Mouse (Mus musculus): Measurements from ENCODE around the gene Sept11.
A peak's percentile ranks its signal among the peaks of the same experiment; 100 is the strongest.

Gene Sept11

DNA sequence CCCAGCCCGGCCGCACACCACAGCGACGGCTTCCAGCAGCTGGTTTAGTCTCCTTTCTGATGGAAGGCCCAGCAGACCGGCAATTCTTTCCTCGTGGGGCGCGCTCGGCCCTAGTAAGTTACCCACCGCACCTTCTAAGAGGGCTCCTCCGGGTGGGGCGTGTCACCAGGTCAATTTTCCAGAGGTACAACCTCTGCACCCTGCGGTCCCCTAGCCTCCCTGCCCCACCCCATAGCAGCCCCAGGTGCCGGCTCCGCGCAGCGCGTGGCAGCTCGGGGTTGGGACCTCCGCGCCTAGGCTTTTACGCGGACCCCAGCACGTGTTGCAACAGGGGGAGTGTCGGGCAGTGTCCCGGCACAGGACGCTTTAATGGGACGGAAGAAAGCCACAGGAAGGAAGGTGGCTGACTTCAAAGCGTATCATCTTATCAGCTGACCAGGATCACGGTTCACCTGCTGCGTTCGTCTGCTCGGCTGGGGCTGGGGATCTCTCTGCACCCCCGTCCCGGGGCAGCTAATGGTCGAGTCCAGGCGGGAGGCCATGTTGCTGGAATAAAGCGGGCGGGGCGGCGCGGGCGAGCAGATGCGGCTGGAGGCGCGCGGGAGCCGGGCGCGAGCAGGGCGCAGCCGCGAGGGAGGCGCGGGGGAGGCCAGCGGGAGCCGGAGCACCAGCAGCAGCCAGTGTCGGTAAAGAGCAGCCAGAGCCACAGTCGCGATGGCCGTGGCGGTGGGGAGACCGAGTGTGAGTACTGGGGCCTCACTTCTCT is at the start of gene Sept11:
Gene Sept11, plus strand, starts transcription at position 581 of the 766 bp plus-strand sequence.
- peak; percentile 93 for DNase-seq

DNA sequence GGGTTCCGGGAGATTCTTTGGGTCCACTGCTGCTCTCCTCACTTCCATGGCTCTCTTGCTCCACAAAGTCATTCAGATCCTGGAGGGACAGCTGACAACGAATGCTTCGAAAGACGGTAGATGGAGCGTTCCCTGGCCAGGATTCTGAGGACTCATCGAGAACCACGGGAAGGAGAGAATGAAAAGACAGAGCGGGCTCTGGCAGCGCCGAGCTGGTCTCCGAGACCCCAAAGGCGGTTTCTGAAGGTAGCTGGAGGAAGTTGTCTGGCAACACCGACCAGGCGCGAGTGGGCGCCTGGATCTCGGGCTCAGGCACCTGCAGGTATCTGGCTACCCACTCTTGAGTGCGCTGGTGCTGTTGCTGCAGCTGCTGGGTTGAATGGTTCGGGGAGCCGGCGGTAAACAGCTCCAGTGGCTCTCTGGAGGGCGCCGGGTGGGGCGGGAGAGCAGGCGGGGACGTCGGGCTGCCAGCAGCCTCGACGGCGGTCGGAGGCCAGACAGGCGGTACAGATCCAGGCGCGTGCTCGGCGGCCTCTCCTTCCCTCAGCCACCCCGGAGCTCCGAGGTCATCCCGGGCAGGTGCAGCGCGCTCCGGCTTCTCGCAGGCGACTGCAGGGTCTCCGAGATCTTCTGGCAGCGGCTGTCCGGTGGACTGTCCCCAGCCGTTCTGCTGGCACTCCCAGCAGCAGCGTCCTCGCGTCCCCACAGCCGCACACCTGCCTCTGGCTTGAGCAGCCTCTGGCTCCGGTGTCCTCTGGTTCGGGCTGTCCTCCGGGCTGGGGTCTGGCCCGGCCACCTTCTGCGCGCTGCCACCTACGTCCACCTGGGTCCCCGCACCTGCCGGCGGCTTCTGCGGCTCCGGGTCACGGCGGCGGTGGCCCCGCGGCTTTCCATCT is 49.3 kb upstream of the Sept11 start:
- DNase-seq: no peak

GRCm38 (mm10) chr5:93044584-93045370 is 48.5 kb upstream of the Sept11 start, which contains the start of gene Sowahb:
Gene Sowahb, minus strand, starts transcription at chr5:93045022.
- peak; percentile 68 for DNase-seq

DNA sequence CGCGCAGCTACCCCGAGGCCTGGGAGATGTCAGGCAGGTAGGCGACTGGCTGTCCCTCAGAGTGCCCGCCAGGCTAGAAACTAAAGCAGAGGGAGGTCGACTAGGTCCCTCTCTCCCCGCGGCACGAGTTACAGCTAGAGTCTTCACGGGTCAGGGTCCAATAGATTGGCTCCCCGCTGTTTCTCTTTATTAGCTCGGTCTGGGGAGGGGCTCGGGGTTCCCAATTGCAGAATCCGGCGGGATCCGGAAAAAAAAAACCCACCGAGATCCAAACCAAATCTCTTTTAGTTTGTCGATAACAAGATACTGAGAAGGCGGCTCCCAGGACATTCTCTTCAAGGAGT is 47.9 kb upstream of the Sept11 start:
- DNase-seq: no peak

DNA sequence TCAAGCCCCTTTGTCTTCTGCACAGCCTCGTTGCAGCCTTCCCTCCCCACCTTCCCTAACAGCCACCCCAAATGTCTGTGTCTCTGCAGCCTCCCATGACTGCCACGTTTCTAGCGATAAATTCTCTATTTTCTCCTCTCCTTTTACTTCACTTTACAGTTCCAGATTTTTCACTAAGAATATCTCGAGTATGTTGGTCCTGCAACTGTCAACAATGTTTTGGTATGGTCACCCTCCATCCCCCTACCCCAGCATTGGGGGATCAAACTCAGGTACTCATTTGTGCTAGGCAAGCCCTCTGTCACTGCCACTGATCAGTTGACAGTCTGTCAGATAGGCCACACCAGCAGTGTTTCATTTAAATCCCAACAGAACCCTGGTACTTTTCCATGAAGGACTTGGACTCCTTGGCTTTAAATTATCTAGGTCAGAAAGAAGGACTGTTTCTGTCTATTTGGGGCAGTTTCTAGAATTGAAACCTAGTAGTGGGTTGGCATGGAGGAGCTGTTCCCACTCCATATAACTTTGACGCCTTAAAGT is 46.9 kb upstream of the Sept11 start:
- DNase-seq: no peak

DNA sequence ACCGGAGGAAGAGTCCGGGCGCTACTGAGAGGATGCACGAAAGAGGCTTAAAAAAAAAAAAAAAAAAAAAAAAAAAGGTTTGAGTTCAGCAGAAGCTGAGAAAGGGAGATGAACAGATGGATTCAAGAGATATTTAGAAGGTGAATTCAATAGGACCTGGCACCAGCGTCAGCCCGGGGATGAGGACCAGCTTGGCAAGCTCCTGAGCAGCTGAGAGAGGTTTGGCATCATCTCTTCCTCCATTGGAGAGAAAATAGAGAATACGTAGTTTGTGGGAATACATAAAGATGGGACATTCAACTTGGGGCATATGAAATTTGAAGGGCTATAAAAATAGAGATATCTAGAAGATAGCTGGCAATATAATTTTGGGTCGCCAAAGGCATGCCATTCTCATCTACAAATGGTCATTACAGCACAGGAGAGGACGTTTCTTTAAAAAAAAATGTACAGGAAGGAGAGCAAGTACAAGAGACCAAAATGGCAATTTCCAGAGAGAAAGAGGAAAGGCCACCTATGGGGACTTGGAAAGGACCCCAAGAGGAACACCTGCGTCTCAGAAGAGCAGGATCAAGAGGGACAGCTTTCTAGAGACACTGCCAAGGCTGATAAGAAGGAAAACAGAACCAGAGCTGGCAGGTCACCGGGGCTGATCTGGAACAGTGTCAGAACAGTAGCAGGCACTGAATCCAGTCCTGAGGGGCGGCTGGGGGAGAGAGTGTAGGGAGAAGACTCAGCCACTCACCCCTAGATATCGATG is 44.6 kb upstream of the Sept11 start:
- DNase-seq: no peak

GRCm38 (mm10) chr5:93049971-93050370 is 43.3 kb upstream of the Sept11 start:
- DNase-seq: no peak

GRCm38 (mm10) chr5:93051041-93051440 is 42.2 kb upstream of the Sept11 start:
- DNase-seq: no peak

- DNase-seq: no peak
Measured at GRCm38 (mm10) chr5:93051951-93052350, 41.3 kb upstream of the Sept11 start.

GRCm38 (mm10) chr5:93053606-93054397 is 39.4 kb upstream of the Sept11 start:
- no peak for DNase-seq

- DNase-seq: no peak
Measured at GRCm38 (mm10) chr5:93060865-93061264, 32.4 kb upstream of the Sept11 start.

GRCm38 (mm10) chr5:93077661-93078323 is 15.4 kb upstream of the Sept11 start:
- DNase-seq: no peak

GRCm38 (mm10) chr5:93079596-93079995 is 13.6 kb upstream of the Sept11 start:
- no peak for DNase-seq

DNA sequence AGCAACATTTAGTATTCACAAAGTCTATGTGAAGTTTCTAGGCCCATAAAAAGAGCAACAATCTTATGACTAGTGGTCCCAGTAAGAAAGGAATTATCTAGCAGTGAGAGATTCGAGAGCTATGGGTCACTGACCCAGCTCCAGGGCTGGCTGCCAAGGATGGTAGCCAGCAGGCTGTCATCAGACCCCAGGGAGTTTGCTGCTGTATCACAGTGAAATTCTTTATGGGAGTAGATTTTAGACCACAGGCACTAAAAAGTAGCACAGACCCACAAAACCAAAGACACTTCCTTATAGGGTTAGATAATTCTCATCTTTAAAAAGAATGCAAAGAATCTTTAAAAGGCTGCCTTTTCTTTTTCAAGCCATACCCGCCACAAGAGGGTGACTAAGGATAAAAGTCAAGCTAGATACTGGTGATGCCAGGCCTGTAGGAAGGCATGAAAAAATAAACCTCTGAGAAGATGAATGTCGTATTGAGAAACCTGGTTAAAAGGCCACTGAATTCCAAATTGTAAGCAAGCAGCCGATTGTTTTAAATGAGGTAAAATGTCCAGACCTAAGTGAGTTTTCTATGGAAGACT is 8.1 kb upstream of the Sept11 start:
- DNase-seq: peak; percentile 29

GRCm38 (mm10) chr5:93085900-93086299 is 7.3 kb upstream of the Sept11 start:
- DNase-seq: no peak

GRCm38 (mm10) chr5:93091266-93091665 is 2.0 kb upstream of the Sept11 start:
- DNase-seq: no peak

GRCm38 (mm10) chr5:93092147-93092781 is 973 bp upstream of the Sept11 start:
- peak; percentile 45 for DNase-seq

- DNase-seq: peak; percentile 53
Measured at GRCm38 (mm10) chr5:93093638-93094527, 646 bp downstream of the Sept11 start.

DNA sequence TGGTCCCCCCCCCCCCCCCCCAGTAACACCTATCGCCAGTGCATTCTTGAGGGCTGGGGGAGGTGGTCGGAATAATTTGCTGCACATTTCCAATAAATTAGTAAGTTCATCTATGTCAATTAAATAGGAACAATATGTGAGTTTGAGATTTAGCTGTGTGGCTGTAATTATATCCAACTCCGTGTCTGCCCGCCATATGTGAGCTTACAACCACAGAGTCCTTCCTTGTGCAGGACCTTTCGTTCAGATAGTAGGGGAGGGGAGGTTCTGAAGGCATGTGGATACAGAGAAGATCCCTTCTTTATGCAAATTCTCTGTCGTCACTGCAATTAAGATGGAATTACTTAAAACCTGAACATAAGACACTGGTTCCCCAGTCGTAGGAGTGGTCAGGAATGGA is 2.1 kb downstream of the Sept11 start:
- DNase-seq: no peak
